Mouse (Mus musculus) liver, embryonic 16.5 days (tissue): ENCODE data around the gene Cdc73. TPM values are rescaled to one million over a fixed set of nuclear protein-coding genes. Genes with fewer than 3 reads are reported as not detected.

Experiments used
- ATAC-seq: fragments of 200-750 bp; cut with Nextera tagmentation; 2 replicates; pipeline ENCODE4 v1.8.0; 2017; ENCODE audit warnings: low read depth, mild to moderate bottlenecking, moderate number of reproducible peaks, moderate library complexity
- H3K27ac ChIP-seq: fragments of 300-500 bp; sonication (generic); 2 replicates; pipeline ENCODE4 v1.5.1; 2014; ENCODE audit warnings: mild to moderate bottlenecking, low read length
- H3K27me3 ChIP-seq: fragments of 300-500 bp; sonication (generic); 2 replicates; pipeline ENCODE4 v1.6.1; 2014; ENCODE audit warnings: low read depth, low read length, mixed read lengths; ENCODE audit not compliant: control insufficient read depth, insufficient read depth
- H3K36me3 ChIP-seq: fragments of 300-500 bp; sonication (generic); 2 replicates; pipeline ENCODE4 v1.6.1; 2014; ENCODE audit warnings: mild to moderate bottlenecking; ENCODE audit not compliant: control insufficient read depth, insufficient read depth
- H3K4me1 ChIP-seq: fragments of 300-500 bp; sonication (generic); 2 replicates; pipeline ENCODE4 v1.6.1; 2014; ENCODE audit warnings: low read depth, low read length, mixed read lengths; ENCODE audit not compliant: control insufficient read depth
- H3K4me2 ChIP-seq: fragments of 300-500 bp; sonication (generic); 2 replicates; pipeline ENCODE4 v1.6.1; 2014; ENCODE audit warnings: low read depth, low read length, mixed read lengths
- H3K4me3 ChIP-seq: fragments of 300-500 bp; sonication (generic); 2 replicates; pipeline ENCODE4 v1.5.1; 2014; ENCODE audit warnings: low read depth, mild to moderate bottlenecking, low read length
- H3K9ac ChIP-seq: fragments of 300-500 bp; sonication (generic); 2 replicates; pipeline ENCODE4 v1.6.1; 2014; ENCODE audit warnings: low read depth, low read length
- H3K9me3 ChIP-seq: fragments of 300-500 bp; sonication (generic); replicated peaks from 2 replicates; pipeline ENCODE4 v1.6.1; 2016; ENCODE audit warnings: low read length; ENCODE audit not compliant: control insufficient read depth
- WGBS: fragments of 180-500 bp; shearing (Covaris S2); extraction: QIAGEN DNeasy Blood & Tissue Kit; methylation state at CpG from one replicate; pipeline ENCODE4 v1.1.7; 2014; ENCODE audit not compliant: insufficient replicate concordance; 5-methylcytosine and 5-hydroxymethylcytosine counted together
- polyA plus RNA-seq: library from polyadenylated mRNA; unstranded; fragments of >200 nt; fragmentation: Nextera tagmentation; extraction: Ambion mirVana; gene quantifications from 2 replicates; pipeline ENCODE4 v1.2.1, GENCODE M21; 2015

Gene Cdc73
- polyA plus RNA-seq = 3.9 and 4.7 TPM in 2 replicates

DNA sequence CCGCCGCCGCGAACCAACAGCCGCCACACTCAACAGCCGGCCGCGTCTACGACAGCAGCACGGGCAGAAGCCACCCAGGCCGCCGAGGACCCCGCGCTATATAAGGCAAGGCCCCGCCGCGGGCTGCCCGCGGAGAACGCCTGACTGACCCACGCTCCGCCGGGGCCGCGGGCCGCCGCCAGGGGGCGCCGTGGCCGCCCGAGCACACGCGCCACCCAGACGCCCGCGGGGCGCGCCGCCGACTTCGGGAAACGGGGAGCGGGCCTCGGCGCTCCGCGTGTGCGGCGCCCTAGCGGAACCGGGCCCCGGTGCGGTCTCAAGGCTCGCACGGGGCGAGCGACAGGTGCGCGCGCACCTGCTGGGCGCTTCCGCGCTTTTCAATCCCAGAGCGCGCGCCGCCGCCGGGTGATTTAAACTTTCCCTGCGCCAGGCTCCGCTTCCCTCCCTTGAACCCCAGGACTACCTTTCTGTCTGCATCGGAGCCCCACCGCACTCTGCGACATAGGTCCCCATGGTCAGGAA lies at the start of gene Cdc73:
TSS of gene Cdc73 (minus strand) at position 153 of the 522 bp plus-strand sequence.
- Histone ChIP-seq H3K4me2 (peak within 1 kb of the TSS; percentile 97), H3K27me3 (no peaks in the 10 kb centered on the region), H3K9ac (peak within 1 kb of the TSS; percentile 94), H3K9me3 (no peaks in the 10 kb centered on the region), H3K36me3 (0 out of 2 replicates have a peak, but pooled peaks cover 2% of the 10 kb centered on the region), H3K4me1 (peaks cover 9% of the 10 kb centered on the region), H3K27ac (peak within 1 kb of the TSS; percentile 94), H3K4me3 (peak within 1 kb of the TSS; percentile 91)
- peak; percentile 99 for ATAC-seq
- under 1% methylated on average over 51 of the region's 74 CpGs for WGBS

DNA sequence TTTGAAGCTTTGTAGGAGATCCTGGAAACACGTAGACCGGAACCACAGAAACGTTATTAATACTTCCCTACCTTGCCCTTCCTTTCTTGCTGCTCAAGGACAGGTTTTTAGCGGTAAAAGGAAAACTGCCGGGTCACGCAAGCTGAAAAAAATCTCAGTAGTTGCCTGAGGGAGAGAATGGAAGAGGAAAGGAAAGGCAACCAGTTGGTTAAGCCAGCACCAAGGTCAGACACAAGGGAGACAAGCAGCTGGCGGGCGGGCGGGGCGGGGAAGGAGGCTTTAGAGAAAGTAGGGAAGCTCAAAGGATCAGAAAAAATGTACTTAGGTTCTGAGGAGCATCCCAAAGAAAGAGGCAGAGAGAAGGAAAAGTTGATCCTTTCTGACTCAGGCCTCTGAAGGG lies 43.2 kb upstream of the Cdc73 start:
- Histone ChIP-seq H3K4me1 (peaks cover 8% of the 10 kb centered on the region), H3K27ac (no peak overlapping the region), H3K9me3 (no peaks in the 10 kb centered on the region), H3K4me2 (no peak overlapping the region), H3K4me3 (no peak overlapping the region), H3K36me3 (no peaks in the 10 kb centered on the region; the same call in none of the 2 replicates), H3K27me3 (no peaks in the 10 kb centered on the region), H3K9ac (no peak overlapping the region)
- 87% methylated on average over 10 of the region's 10 CpGs for WGBS
- ATAC-seq = no peak

DNA sequence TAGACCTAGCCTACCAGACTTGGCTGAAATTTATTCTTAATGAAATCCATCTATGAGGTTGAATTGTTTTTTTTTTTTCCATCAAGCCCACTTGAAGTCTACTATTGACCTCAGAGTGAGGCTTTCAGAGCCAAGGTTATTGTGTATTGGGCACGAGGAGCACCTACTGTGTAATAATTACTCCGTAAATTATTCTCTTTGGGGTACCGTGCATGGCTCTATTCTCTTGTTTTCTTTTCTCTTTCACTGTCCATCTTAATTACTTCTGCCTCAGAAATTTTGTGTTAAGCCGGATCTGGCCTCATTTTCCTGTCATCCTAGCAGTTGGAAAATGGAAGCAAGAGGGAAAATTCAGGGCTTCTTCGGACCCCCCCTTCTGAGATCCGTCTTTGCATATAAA lies 39.5 kb upstream of the Cdc73 start:
- H3K27me3 ChIP-seq = no peaks in the 10 kb centered on the region
- H3K9ac ChIP-seq = no peak overlapping the region
- no peak for ATAC-seq
- no peak overlapping the region for H3K4me3 ChIP-seq
- no peak overlapping the region for H3K27ac ChIP-seq
- peaks cover 19% of the 10 kb centered on the region for H3K4me1 ChIP-seq
- 85% methylated on average over 6 of the region's 6 CpGs for WGBS
- H3K9me3 ChIP-seq = no peaks in the 10 kb centered on the region
- no peaks in the 10 kb centered on the region; the same call in 1 of the 2 replicates for H3K36me3 ChIP-seq
- H3K4me2 ChIP-seq = no peak overlapping the region

DNA sequence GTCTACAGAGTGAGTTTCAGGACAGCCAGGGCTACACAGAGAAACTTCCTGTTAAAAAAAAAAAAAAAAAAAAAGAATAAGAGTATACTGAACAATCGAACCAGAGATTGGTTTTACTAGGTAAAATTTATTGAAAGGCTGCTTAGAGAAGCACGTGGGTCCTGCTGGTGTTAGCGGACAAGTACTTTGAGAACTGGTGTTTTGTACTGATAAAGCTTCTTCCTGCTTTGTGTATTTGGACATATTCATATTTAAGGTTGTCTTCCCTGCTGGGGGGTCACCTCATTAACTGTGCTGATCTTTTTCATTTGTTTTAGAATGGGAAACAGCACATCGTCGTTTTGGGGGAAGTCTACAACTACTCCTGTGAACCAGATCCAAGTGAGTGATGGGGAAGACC lies 38.6 kb upstream of the Cdc73 start:
- no peak for ATAC-seq
- Histone ChIP-seq H3K4me1 (peaks cover 19% of the 10 kb centered on the region), H3K4me2 (no peak overlapping the region), H3K9me3 (no peaks in the 10 kb centered on the region), H3K9ac (no peak overlapping the region), H3K36me3 (no peaks in the 10 kb centered on the region; the same call in 1 of the 2 replicates), H3K27ac (no peak overlapping the region), H3K27me3 (no peaks in the 10 kb centered on the region), H3K4me3 (no peak overlapping the region)
- 46% methylated on average over 5 of the region's 5 CpGs for WGBS

DNA sequence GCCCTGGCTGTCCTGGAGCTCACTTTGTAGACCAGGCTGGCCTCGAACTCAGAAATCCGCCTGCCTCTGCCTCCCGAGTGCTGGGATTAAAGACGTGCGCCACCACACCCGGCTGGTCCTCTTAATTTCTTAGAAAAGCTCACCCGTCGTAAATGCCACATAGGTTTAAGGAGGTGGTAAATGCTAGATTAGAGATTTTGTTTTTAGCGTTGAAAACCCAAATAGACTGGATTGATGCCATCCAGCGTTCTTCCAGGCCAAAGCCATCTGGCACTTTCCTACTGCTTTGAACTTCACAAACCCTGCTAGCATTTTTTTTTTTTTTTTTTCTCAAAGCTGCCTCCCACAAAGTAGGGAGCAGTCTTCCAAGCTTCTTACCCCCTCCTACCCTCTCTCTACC lies 37.9 kb upstream of the Cdc73 start:
- Histone ChIP-seq H3K27ac (no peak overlapping the region), H3K9ac (no peak overlapping the region), H3K9me3 (no peaks in the 10 kb centered on the region), H3K4me3 (peak overlapping the region; percentile 86), H3K36me3 (no peaks in the 10 kb centered on the region; the same call in 1 of the 2 replicates), H3K27me3 (no peaks in the 10 kb centered on the region), H3K4me1 (peaks cover 19% of the 10 kb centered on the region), H3K4me2 (peak overlapping the region; percentile 96)
- ATAC-seq = no peak
- WGBS = 74% methylated on average over 10 of the region's 10 CpGs

DNA sequence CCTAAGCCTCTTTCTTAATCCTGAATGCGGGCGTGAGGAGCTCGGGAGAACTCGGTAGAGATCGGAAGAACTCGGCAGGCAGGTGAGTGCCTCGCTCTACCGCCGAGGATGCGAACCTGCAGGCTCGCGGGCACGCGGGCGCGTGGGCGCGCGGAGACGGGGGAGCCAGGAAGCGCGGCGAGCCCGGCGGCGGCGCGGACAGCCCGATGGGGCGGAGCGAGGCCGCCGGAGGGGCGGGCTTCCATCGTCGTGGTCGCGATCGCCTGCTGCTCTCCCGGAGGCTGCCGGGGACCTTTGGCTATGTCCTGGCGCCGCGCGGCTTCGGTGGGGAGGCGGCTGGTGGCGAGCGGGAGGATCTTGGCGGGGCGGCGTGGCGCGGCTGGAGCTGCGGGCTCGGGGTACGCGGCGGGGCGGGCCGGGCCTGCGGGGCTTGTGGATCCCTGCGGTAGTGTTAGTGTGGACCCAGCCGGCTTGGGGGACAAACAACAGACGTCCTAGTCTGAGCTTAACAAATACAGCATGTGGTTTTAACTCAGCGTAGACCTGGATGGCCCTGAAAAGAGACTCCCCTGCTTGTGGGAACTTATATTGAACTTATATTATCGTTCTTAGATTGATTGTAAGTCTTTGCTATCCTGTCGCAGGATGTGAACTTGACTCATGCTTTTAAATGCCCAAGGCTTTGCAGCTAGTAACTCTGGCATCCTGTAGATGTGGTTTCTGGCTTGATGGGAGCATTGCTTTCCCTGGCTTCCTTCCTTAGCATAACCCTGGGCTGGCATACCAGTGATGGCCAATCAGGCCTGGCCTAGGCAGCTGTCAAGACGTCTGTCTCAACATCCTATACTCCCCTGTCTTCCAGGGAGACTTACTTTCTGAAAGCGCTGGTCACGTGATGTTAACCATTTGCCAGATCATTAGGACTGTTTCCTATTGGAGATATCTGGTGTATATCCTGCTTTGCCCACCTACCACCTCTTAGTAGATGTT lies 37.0 kb upstream of the Cdc73 start:
- Histone ChIP-seq H3K4me1 (peaks cover 19% of the 10 kb centered on the region), H3K36me3 (no peaks in the 10 kb centered on the region; the same call in 1 of the 2 replicates), H3K4me2 (peak overlapping the region; percentile 96), H3K9me3 (no peaks in the 10 kb centered on the region), H3K4me3 (peak overlapping the region; percentile 86), H3K27ac (peak overlapping the region; percentile 93), H3K9ac (peak overlapping the region; percentile 89), H3K27me3 (no peaks in the 10 kb centered on the region)
- ATAC-seq = peak; percentile 94
- WGBS = under 1% methylated on average over 64 of the region's 71 CpGs

DNA sequence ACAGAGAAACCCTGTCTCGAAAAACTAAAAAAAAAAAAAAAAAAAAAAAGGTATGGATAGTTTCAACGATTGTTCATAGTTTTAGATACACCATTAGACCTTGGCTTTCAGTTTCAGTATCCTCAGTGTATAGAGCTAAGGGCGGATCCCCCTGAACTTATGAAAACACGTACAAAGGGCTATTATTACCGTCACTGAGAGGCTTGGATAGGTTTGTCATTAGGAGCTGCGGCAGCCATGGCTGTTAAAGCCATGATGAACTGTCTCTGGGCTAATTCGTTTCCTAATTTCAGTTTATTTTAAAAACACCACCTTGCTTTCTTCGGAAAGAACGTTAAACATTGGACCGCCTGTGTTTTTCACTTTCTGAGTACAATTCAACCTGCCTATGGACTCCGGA lies 36.1 kb upstream of the Cdc73 start:
- Histone ChIP-seq H3K27me3 (no peaks in the 10 kb centered on the region), H3K4me1 (peaks cover 14% of the 10 kb centered on the region), H3K9ac (peak overlapping the region; percentile 89), H3K4me2 (peak overlapping the region; percentile 96), H3K9me3 (no peaks in the 10 kb centered on the region), H3K27ac (peak overlapping the region; percentile 93; the same call in 1 of the 2 replicates), H3K36me3 (no peaks in the 10 kb centered on the region; the same call in 1 of the 2 replicates), H3K4me3 (peak overlapping the region; percentile 86)
- WGBS = 20% methylated on average over 11 of the region's 11 CpGs
- no peak for ATAC-seq

DNA sequence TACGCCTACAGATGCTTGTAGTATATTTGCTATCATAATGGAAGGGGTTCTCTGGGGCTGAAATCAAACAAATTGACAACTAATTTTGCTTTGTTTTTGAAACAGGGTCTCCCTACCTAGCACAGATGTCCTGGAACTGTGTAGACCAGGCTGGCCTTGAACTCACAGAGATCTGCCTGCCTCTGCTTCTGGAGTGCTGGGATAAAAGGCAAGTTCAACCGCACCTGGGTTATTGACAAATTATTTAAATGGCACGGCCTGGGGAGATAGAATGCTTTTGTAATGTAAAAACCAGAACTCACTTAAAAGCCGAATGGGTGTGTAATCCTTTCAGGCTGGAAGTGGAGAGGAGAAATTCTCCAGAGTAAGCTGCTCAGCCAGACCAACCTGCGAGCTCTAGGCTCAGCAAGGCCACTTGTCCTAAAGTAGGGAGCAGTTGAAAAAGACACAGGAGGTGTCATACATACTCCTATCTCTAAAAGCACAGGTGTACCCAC lies 31.3 kb upstream of the Cdc73 start:
- Histone ChIP-seq H3K4me1 (peaks cover 2% of the 10 kb centered on the region; the same call in 1 of the 2 replicates), H3K27ac (no peak overlapping the region), H3K27me3 (no peaks in the 10 kb centered on the region), H3K9ac (no peak overlapping the region), H3K9me3 (no peaks in the 10 kb centered on the region), H3K4me3 (no peak overlapping the region), H3K36me3 (no peaks in the 10 kb centered on the region), H3K4me2 (no peak overlapping the region)
- 68% methylated on average over 5 of the region's 5 CpGs for WGBS
- ATAC-seq = no peak
